Comparison of ENCODE assay signal across 48 mouse cellular contexts in genomic region chr5:91983490-91983889, GRCm38 (mm10). TPM values are rescaled to one million over a fixed set of nuclear protein-coding genes. Genes with fewer than 3 reads are reported as not detected.
"Had no signal": no experiment of that assay in that cellular context is flagged by ENCODE, and none has a peak within 500 bp of the region (broad histone marks: within the 10 kb centered on the region; RNA-seq: fewer than 3 reads in every experiment).

No protein-coding gene starts in this region.

- H3K9me3 ChIP-seq: heart, embryonic 12.5 days; heart, embryonic 13.5 days; heart, embryonic 15.5 days; hindbrain, embryonic 10.5 days; hindbrain, embryonic 12.5 days; hindbrain, embryonic 13.5 days; hindbrain, embryonic 15.5 days; intestine, embryonic 15.5 days; kidney, embryonic 15.5 days had no signal

- H3K36me3 ChIP-seq: heart, embryonic 12.5 days; heart, embryonic 13.5 days; heart, embryonic 15.5 days; hindbrain, embryonic 10.5 days; hindbrain, embryonic 12.5 days; hindbrain, embryonic 13.5 days; hindbrain, embryonic 15.5 days; intestine, embryonic 15.5 days; kidney, embryonic 15.5 days had no signal

- H3K4me3 ChIP-seq: heart, embryonic 12.5 days; heart, embryonic 13.5 days; heart, embryonic 15.5 days; hindbrain, embryonic 10.5 days; hindbrain, embryonic 12.5 days; hindbrain, embryonic 13.5 days; hindbrain, embryonic 15.5 days; intestine, embryonic 15.5 days; kidney, embryonic 15.5 days; layer of hippocampus, adult 2 months; left cerebral cortex, adult 2 months had no signal

- DNase-seq: heart, postnatal 10 days; heart, postnatal 14 days; heart, postnatal 36 days; heart, postnatal 4 days; kidney, adult 11 months; kidney, adult 18-20 months; kidney, adult 2 months; kidney, adult 8-10 months; kidney, adult 9 months; kidney, postnatal 10 days; kidney, postnatal 14 days; kidney, postnatal 25 days; kidney, postnatal 36 days; kidney, postnatal 4 days; layer of hippocampus, adult 9-11 months; layer of hippocampus, postnatal 36 days had no signal

- ATAC-seq: hindbrain, embryonic 16.5 days; hindbrain, postnatal 0 days; inflammation-experienced regulatory T-cells, adult 6 months; intestine, embryonic 15.5 days; intestine, embryonic 16.5 days; intestine, postnatal 0 days had no signal

- H3K4me1 ChIP-seq: heart, embryonic 12.5 days; heart, embryonic 13.5 days; heart, embryonic 15.5 days; hindbrain, embryonic 10.5 days; hindbrain, embryonic 12.5 days; hindbrain, embryonic 13.5 days; hindbrain, embryonic 15.5 days; intestine, embryonic 15.5 days; kidney, embryonic 15.5 days had no signal

- H3K27me3 ChIP-seq: heart, embryonic 12.5 days; heart, embryonic 13.5 days; heart, embryonic 15.5 days; hindbrain, embryonic 12.5 days; hindbrain, embryonic 13.5 days; hindbrain, embryonic 15.5 days; intestine, embryonic 15.5 days; kidney, embryonic 15.5 days had no signal

- H3K27ac ChIP-seq: heart, embryonic 13.5 days; heart, embryonic 15.5 days; hindbrain, embryonic 10.5 days; hindbrain, embryonic 12.5 days; hindbrain, embryonic 13.5 days; hindbrain, embryonic 14.5 days; hindbrain, embryonic 15.5 days; hindbrain, postnatal 0 days; intestine, embryonic 15.5 days; kidney, embryonic 15.5 days; kidney, postnatal 0 days; layer of hippocampus, adult 2 months; left cerebral cortex, adult 2 months had no signal

RNA-seq across cellular contexts. Expression of gene Odaph, which starts 3.8 kb away (rescaled TPM):
- total RNA-seq: heart, postnatal 10 days; heart, postnatal 14 days; heart, postnatal 36 days; heart, postnatal 4 days; hematopoietic stem cell, adult 5-6 weeks; hindbrain, postnatal 0 days; layer of hippocampus, adult 18-20 months; layer of hippocampus, adult 2 months; layer of hippocampus, adult 8-10 months; layer of hippocampus, postnatal 14 days; layer of hippocampus, postnatal 25 days; layer of hippocampus, postnatal 36 days; left cerebral cortex, adult 18-20 months; left cerebral cortex, adult 2 months; left cerebral cortex, adult 8-10 months had no signal
- polyA plus RNA-seq: heart, embryonic 12.5 days; heart, embryonic 13.5 days; heart, embryonic 14.5 days; heart, embryonic 15.5 days; heart, embryonic 16.5 days; heart, postnatal 0 days; hindbrain, embryonic 10.5 days; hindbrain, embryonic 11.5 days; hindbrain, embryonic 12.5 days; hindbrain, embryonic 13.5 days; hindbrain, embryonic 14.5 days; inflammation-experienced regulatory T-cells, adult 6 months; intestine, embryonic 14.5 days; intestine, embryonic 15.5 days; intestine, embryonic 16.5 days; intestine, postnatal 0 days; kidney, embryonic 14.5 days; kidney, embryonic 15.5 days; kidney, embryonic 16.5 days; kidney, postnatal 0 days had no signal
